Comparison of ENCODE assay signal across 27 mouse cellular contexts in the genomic region with DNA sequence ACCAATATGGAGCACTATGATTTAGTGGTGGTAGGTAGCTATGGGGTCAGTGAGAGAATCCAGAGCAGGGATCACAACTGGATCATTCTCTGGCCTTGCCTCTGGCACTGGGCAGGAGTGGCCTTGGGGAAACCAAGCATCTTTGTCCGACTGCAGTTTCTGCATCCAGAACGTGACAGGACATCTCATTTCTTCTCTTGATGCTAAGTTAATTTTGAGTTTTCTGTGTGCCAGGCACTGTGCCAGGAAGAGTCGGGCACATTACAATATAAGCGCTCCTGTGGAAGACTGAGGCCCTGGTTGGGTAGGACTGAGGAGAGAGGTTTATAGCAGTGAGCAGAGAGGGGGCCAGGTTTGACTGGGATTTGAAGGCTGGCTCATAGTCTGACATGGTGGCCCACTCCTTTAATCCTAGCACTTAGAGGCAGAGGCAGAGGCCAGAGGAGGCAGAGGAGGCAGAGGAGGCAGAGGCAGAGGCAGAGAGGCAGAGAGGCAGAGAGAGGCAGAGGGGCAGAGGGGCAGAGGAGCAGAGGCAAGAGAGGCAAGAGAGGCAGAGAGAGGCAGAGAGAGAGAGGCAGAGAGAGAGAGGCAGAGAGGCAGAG. TPM values are rescaled to one million over a fixed set of nuclear protein-coding genes. Genes with fewer than 3 reads are reported as not detected.
A peak's percentile ranks its signal among the peaks of the same experiment; 100 is the strongest.
DNase-seq lines count a peak whose midpoint lies in the region; ATAC-seq and TF ChIP-seq lines count a peak whose summit lies in the region.
"Had no signal": no experiment of that assay in that cellular context is flagged by ENCODE, and none has a peak within 500 bp of the region (broad histone marks: within the 10 kb centered on the region; RNA-seq: fewer than 3 reads in every experiment).

No protein-coding gene starts in this region.

- no peaks in the 10 kb centered on the region for H3K36me3 ChIP-seq in hindbrain, embryonic 10.5 days
- no peaks in the 10 kb centered on the region for H3K36me3 ChIP-seq in hindbrain, embryonic 12.5 days
- no peaks in the 10 kb centered on the region for H3K36me3 ChIP-seq in midbrain, embryonic 10.5 days
- no peaks in the 10 kb centered on the region for H3K36me3 ChIP-seq in midbrain, postnatal 0 days (ENCODE audit: insufficient read depth, low read length)
- no peaks in the 10 kb centered on the region for H3K36me3 ChIP-seq in limb, embryonic 10.5 days
- H3K36me3 ChIP-seq in midbrain, embryonic 16.5 days (ENCODE audit: control insufficient read depth, insufficient read depth, low read length), result no peaks in the 10 kb centered on the region
- H3K36me3 ChIP-seq: heart, embryonic 13.5 days; limb, embryonic 13.5 days; liver, embryonic 15.5 days had no signal

- peaks cover 36% of the 10 kb centered on the region for H3K4me1 ChIP-seq in hindbrain, embryonic 10.5 days (replicated peaks)
- H3K4me1 ChIP-seq in hindbrain, embryonic 12.5 days, result peaks cover 25% of the 10 kb centered on the region
- H3K4me1 ChIP-seq in midbrain, embryonic 10.5 days, result peaks cover 41% of the 10 kb centered on the region
- peaks cover 15% of the 10 kb centered on the region for H3K4me1 ChIP-seq in midbrain, postnatal 0 days (ENCODE audit: insufficient read depth, low read length)
- H3K4me1 ChIP-seq in limb, embryonic 10.5 days, result peaks cover 32% of the 10 kb centered on the region
- H3K4me1 ChIP-seq in midbrain, embryonic 16.5 days (ENCODE audit: control insufficient read depth, insufficient read depth, low read length), result peaks cover 24% of the 10 kb centered on the region
- H3K4me1 ChIP-seq: liver, embryonic 15.5 days had no signal

- DNase-seq in hindbrain, embryonic 10.5 days (ENCODE audit: low spot score), result no peak
- DNase-seq in midbrain, embryonic 10.5 days (ENCODE audit: low spot score), result no peak
- DNase-seq in midbrain, postnatal 0 days (ENCODE audit: low spot score), result no peak
- peak; percentile 16 for DNase-seq in limb, embryonic 10.5 days (ENCODE audit: low spot score)
- DNase-seq: adrenal gland, adult 2 months; cerebellum, postnatal 10 days; kidney, adult 9 months; kidney, postnatal 36 days; layer of hippocampus, adult 9-11 months; right cerebral cortex, postnatal 4 days had no signal

- TF ChIP-seq CTCF in midbrain, postnatal 0 days (IDR thresholded peaks at IDR 0.05), result no peak

- no peak for ATAC-seq in hindbrain, embryonic 12.5 days (ENCODE audit: low FRiP score)
- ATAC-seq in midbrain, postnatal 0 days (ENCODE audit: low FRiP score), result no peak
- ATAC-seq in midbrain, embryonic 16.5 days, result no peak
- no peak for ATAC-seq in frontal cortex, adult (ENCODE audit: low TSS enrichment)

- no peak overlapping the region for H3K9ac ChIP-seq in hindbrain, embryonic 12.5 days
- H3K9ac ChIP-seq in midbrain, postnatal 0 days (replicated peaks; ENCODE audit: low read length, poor library complexity, severe bottlenecking), result no peak overlapping the region
- H3K9ac ChIP-seq in midbrain, embryonic 16.5 days (ENCODE audit: low read depth, low read length), result no peak overlapping the region
- H3K9ac ChIP-seq: forebrain, embryonic 13.5 days; heart, embryonic 13.5 days; limb, embryonic 13.5 days; liver, embryonic 15.5 days had no signal

- H3K27me3 ChIP-seq in hindbrain, embryonic 10.5 days (ENCODE audit: insufficient read depth, poor library complexity, severe bottlenecking), result peaks cover 42% of the 10 kb centered on the region
- 0 out of 2 replicates have a peak, but pooled peaks cover 4% of the 10 kb centered on the region for H3K27me3 ChIP-seq in hindbrain, embryonic 12.5 days
- H3K27me3 ChIP-seq in midbrain, embryonic 10.5 days (ENCODE audit: low read depth, poor library complexity, severe bottlenecking), result peaks cover 57% of the 10 kb centered on the region
- 0 out of 2 replicates have a peak, but pooled peaks cover 4% of the 10 kb centered on the region for H3K27me3 ChIP-seq in midbrain, postnatal 0 days (ENCODE audit: insufficient read depth, low read length)
- peaks cover 33% of the 10 kb centered on the region for H3K27me3 ChIP-seq in limb, embryonic 10.5 days (ENCODE audit: low read depth, poor library complexity, severe bottlenecking)
- H3K27me3 ChIP-seq in midbrain, embryonic 16.5 days (ENCODE audit: control insufficient read depth, insufficient read depth, low read depth, low read length), result no peaks in the 10 kb centered on the region

- WGBS in hindbrain, embryonic 10.5 days, result 86% methylated on average over 4 of the region's 4 CpGs
- 89% methylated on average over 4 of the region's 4 CpGs for WGBS in hindbrain, embryonic 12.5 days
- WGBS in midbrain, embryonic 10.5 days, result 87% methylated on average over 4 of the region's 4 CpGs
- 83% methylated on average over 4 of the region's 4 CpGs for WGBS in midbrain, postnatal 0 days
- 84% methylated on average over 4 of the region's 4 CpGs for WGBS in limb, embryonic 10.5 days
- WGBS in midbrain, embryonic 16.5 days, result 79% methylated on average over 4 of the region's 4 CpGs

- no peak overlapping the region for H3K4me3 ChIP-seq in hindbrain, embryonic 10.5 days
- no peak overlapping the region for H3K4me3 ChIP-seq in hindbrain, embryonic 12.5 days
- no peak overlapping the region for H3K4me3 ChIP-seq in midbrain, embryonic 10.5 days
- no peak overlapping the region for H3K4me3 ChIP-seq in midbrain, postnatal 0 days (ENCODE audit: low read depth, low read length)
- no peak overlapping the region for H3K4me3 ChIP-seq in limb, embryonic 10.5 days
- H3K4me3 ChIP-seq in midbrain, embryonic 16.5 days (ENCODE audit: low read depth, low read length), result no peak overlapping the region
- H3K4me3 ChIP-seq: forebrain, embryonic 13.5 days; heart, embryonic 13.5 days; limb, embryonic 13.5 days; liver, embryonic 15.5 days had no signal

- no peak overlapping the region for H3K4me2 ChIP-seq in hindbrain, embryonic 12.5 days (replicated peaks)
- no peak overlapping the region for H3K4me2 ChIP-seq in midbrain, postnatal 0 days (ENCODE audit: low read depth, low read length, poor library complexity, severe bottlenecking)
- no peak overlapping the region for H3K4me2 ChIP-seq in midbrain, embryonic 16.5 days (ENCODE audit: low read length)
- H3K4me2 ChIP-seq: forebrain, embryonic 13.5 days; heart, embryonic 13.5 days; limb, embryonic 13.5 days; liver, embryonic 15.5 days had no signal

- H3K9me3 ChIP-seq in hindbrain, embryonic 10.5 days, result no peaks in the 10 kb centered on the region
- no peaks in the 10 kb centered on the region for H3K9me3 ChIP-seq in hindbrain, embryonic 12.5 days (replicated peaks)
- no peaks in the 10 kb centered on the region for H3K9me3 ChIP-seq in midbrain, embryonic 10.5 days (replicated peaks)
- no peaks in the 10 kb centered on the region for H3K9me3 ChIP-seq in midbrain, postnatal 0 days (ENCODE audit: low read length)
- H3K9me3 ChIP-seq in limb, embryonic 10.5 days (replicated peaks), result no peaks in the 10 kb centered on the region
- no peaks in the 10 kb centered on the region for H3K9me3 ChIP-seq in midbrain, embryonic 16.5 days (replicated peaks; ENCODE audit: control insufficient read depth, low read length, poor library complexity, severe bottlenecking)
- H3K9me3 ChIP-seq: forebrain, embryonic 13.5 days; heart, embryonic 13.5 days; limb, embryonic 13.5 days; liver, embryonic 15.5 days had no signal

- peak overlapping the region; percentile 66 for H3K27ac ChIP-seq in hindbrain, embryonic 10.5 days
- H3K27ac ChIP-seq in hindbrain, embryonic 12.5 days, result no peak overlapping the region
- H3K27ac ChIP-seq in midbrain, embryonic 10.5 days (replicated peaks), result peak overlapping the region; percentile 71
- H3K27ac ChIP-seq in midbrain, postnatal 0 days (ENCODE audit: low read depth, low read length), result no peak overlapping the region
- H3K27ac ChIP-seq in limb, embryonic 10.5 days, result peak overlapping the region; percentile 56; the same call in 1 of the 2 replicates
- peak overlapping the region; percentile 65 for H3K27ac ChIP-seq in midbrain, embryonic 16.5 days (ENCODE audit: low read length)
- H3K27ac ChIP-seq: heart, embryonic 13.5 days; limb, embryonic 13.5 days; liver, embryonic 15.5 days; macrophage had no signal

RNA-seq across cellular contexts. Expression of a gene that starts 19.4 kb away (rescaled TPM):
- not detected in 2 replicates for polyA plus RNA-seq in hindbrain, embryonic 10.5 days (2016; fragmentation: Nextera tagmentation; extraction: Ambion mirVana)
- polyA plus RNA-seq in hindbrain, embryonic 12.5 days (2016; fragmentation: Nextera tagmentation; extraction: Ambion mirVana), result not detected in 2 replicates
- polyA plus RNA-seq in midbrain, embryonic 10.5 days (2016; fragmentation: Nextera tagmentation; extraction: Ambion mirVana), result 0.11 TPM in 1 of 2 replicates, not detected in the other
- not detected in 2 replicates for total RNA-seq in midbrain, postnatal 0 days (2014; rRNA removed)
- not detected in 2 replicates for polyA plus RNA-seq in midbrain, postnatal 0 days (2015; fragmentation: Nextera tagmentation; extraction: Ambion mirVana)
- not detected in 2 replicates for polyA plus RNA-seq in limb, embryonic 10.5 days (2016; fragmentation: Nextera tagmentation; extraction: Ambion mirVana)
- polyA plus RNA-seq in midbrain, embryonic 16.5 days (2015; fragmentation: Nextera tagmentation; extraction: Ambion mirVana), result not detected in 2 replicates
- total RNA-seq: adrenal gland, adult 2 months; gastrocnemius, adult 18-20 months; heart, postnatal 25 days had no signal
- polyA plus RNA-seq: adrenal gland, adult 2 months; C2C12; embryonic facial prominence, embryonic 14.5 days; forebrain, embryonic 13.5 days; gonadal fat pad, adult 2 months; heart, embryonic 13.5 days; intestine, embryonic 14.5 days; limb, embryonic 13.5 days; liver, embryonic 15.5 days; lung, embryonic 16.5 days; macrophage; neural tube, embryonic 11.5 days; stomach, embryonic 16.5 days had no signal

RNA-seq across cellular contexts. Expression of a gene that starts 56.3 kb away (rescaled TPM):
- 28.6 and 30.5 TPM in 2 replicates for polyA plus RNA-seq in hindbrain, embryonic 10.5 days (2016; fragmentation: Nextera tagmentation; extraction: Ambion mirVana)
- 22.5 and 23.5 TPM in 2 replicates for polyA plus RNA-seq in hindbrain, embryonic 12.5 days (2016; fragmentation: Nextera tagmentation; extraction: Ambion mirVana)
- polyA plus RNA-seq in midbrain, embryonic 10.5 days (2016; fragmentation: Nextera tagmentation; extraction: Ambion mirVana), result 28.4 and 29.7 TPM in 2 replicates
- 15.0 and 15.7 TPM in 2 replicates for total RNA-seq in midbrain, postnatal 0 days (2014; rRNA removed)
- polyA plus RNA-seq in midbrain, postnatal 0 days (2015; fragmentation: Nextera tagmentation; extraction: Ambion mirVana), result 11.8 and 12.3 TPM in 2 replicates
- 36.6 and 37.4 TPM in 2 replicates for polyA plus RNA-seq in limb, embryonic 10.5 days (2016; fragmentation: Nextera tagmentation; extraction: Ambion mirVana)
- polyA plus RNA-seq in midbrain, embryonic 16.5 days (2015; fragmentation: Nextera tagmentation; extraction: Ambion mirVana), result 17.3 and 17.6 TPM in 2 replicates

Comparison
In these comparisons a context has a peak if more than half of its experiments do, and no peak if none do; other contexts are left out.
1. H3K27ac ChIP-seq: peak in hindbrain, embryonic 10.5 days (single experiment), midbrain, embryonic 10.5 days (single experiment), limb, embryonic 10.5 days (single experiment) and midbrain, embryonic 16.5 days (single experiment); none in hindbrain, embryonic 12.5 days (single experiment) and midbrain, postnatal 0 days (single experiment).